Mouse (Mus musculus) stomach, embryonic 14.5 days (tissue): ENCODE data around the gene Asb17. TPM values are rescaled to one million over a fixed set of nuclear protein-coding genes. Genes with fewer than 3 reads are reported as not detected.
"Not testable (repeated sequence)": the region's sequence is repeated elsewhere in the genome, so short reads cannot be mapped to it uniquely, and the experiment has no call there.

Source experiments
- ATAC-seq: fragments of 200-750 bp; cut with Nextera tagmentation; 2 replicates; pipeline ENCODE4 v1.8.0; 2017; ENCODE audit warnings: low read depth, moderate TSS enrichment; ENCODE audit not compliant: insufficient number of reproducible peaks, insufficient read depth, low FRiP score
- H3K27ac ChIP-seq: fragments of 300-500 bp; sonication (generic); 2 replicates; pipeline ENCODE4 v1.5.1; 2014; ENCODE audit warnings: mild to moderate bottlenecking, low read length, moderate library complexity, mixed read lengths
- H3K27me3 ChIP-seq: fragments of 300-500 bp; sonication (generic); 2 replicates; pipeline ENCODE4 v1.6.1; 2014; ENCODE audit warnings: low read length, control low read depth, mixed read lengths; ENCODE audit not compliant: control insufficient read depth, insufficient read depth
- H3K36me3 ChIP-seq: fragments of 300-500 bp; sonication (generic); 2 replicates; pipeline ENCODE4 v1.6.1; 2014; ENCODE audit warnings: mild to moderate bottlenecking, control low read depth, low read length, moderate library complexity, mixed read lengths; ENCODE audit not compliant: control insufficient read depth, insufficient read depth
- H3K4me1 ChIP-seq: fragments of 300-500 bp; sonication (generic); 2 replicates; pipeline ENCODE4 v1.6.1; 2014; ENCODE audit warnings: low read length, control low read depth, mixed read lengths; ENCODE audit not compliant: control insufficient read depth, insufficient read depth
- H3K4me2 ChIP-seq: fragments of 300-500 bp; sonication (generic); replicated peaks from 2 replicates; pipeline ENCODE4 v1.6.1; 2014; ENCODE audit warnings: low read depth, low read length, control low read depth
- H3K4me3 ChIP-seq: fragments of 300-500 bp; sonication (generic); 2 replicates; pipeline ENCODE4 v1.5.1; 2014; ENCODE audit warnings: low read depth, low read length, control low read depth
- H3K9ac ChIP-seq: fragments of 300-500 bp; sonication (generic); replicated peaks from 2 replicates; pipeline ENCODE4 v1.6.1; 2014; ENCODE audit warnings: low read depth, mild to moderate bottlenecking, control low read depth, low read length, moderate library complexity, mixed read lengths
- H3K9me3 ChIP-seq: fragments of 300-500 bp; sonication (generic); 2 replicates; pipeline ENCODE4 v1.6.1; 2016; ENCODE audit warnings: low read depth, low read length, control low read depth; ENCODE audit not compliant: control insufficient read depth
- WGBS: fragments of 180-500 bp; shearing (Covaris S2); extraction: QIAGEN DNeasy Blood & Tissue Kit; methylation state at CpG from one replicate; pipeline ENCODE4 v1.1.7; 2014; 5-methylcytosine and 5-hydroxymethylcytosine counted together
- polyA plus RNA-seq: library from polyadenylated mRNA; unstranded; fragments of >200 nt; fragmentation: Nextera tagmentation; extraction: Ambion mirVana; gene quantifications from 2 replicates; pipeline ENCODE4 v1.2.1, GENCODE M21; 2014

Gene Asb17
- polyA plus RNA-seq, 1 experiment from 2014 or later: 0.72 TPM

GRCm38 (mm10) chr3:153825197-153825596, 18.8 kb upstream of the Asb17 start:
- no peak for ATAC-seq
- WGBS: 90% methylated on average over 10 of the region's 10 CpGs

DNA sequence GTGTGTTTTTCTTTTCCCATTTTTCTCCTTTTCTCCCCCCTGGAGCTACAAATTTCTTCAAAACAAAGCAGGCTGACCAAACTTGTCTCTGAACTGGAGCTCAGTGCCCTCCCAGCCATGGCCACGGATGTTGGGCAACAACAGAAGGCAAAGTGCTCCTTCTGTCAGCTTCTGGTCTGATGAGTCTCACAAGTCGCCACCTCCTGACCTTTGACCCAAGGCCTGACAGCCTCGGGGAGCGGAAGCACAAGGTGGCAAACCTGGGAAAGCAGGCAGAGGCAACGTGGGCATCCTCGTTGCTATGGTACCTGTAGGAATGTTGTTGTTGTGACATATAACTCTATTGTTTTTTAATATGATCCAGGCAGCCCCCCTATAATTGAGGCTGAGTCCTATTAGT, 17.4 kb upstream of the Asb17 start:
- 39% methylated on average over 6 of the region's 6 CpGs for WGBS
- H3K4me1 ChIP-seq: peaks cover 7% of the 10 kb centered on the region; the same call in 1 of the 2 replicates

More at GRCm38 (mm10) chr3:153825197-153825596, 18.8 kb upstream of the Asb17 start:
- H3K36me3 ChIP-seq: no peaks in the 10 kb centered on the region
- no peak overlapping the region for H3K27ac ChIP-seq
- H3K4me3 ChIP-seq: no peak overlapping the region
- H3K4me2 ChIP-seq: no peak overlapping the region
- no peaks in the 10 kb centered on the region for H3K9me3 ChIP-seq
- H3K4me1 ChIP-seq: peaks cover 7% of the 10 kb centered on the region; the same call in 1 of the 2 replicates
- no peaks in the 10 kb centered on the region for H3K27me3 ChIP-seq
- H3K9ac ChIP-seq: no peak overlapping the region

DNA sequence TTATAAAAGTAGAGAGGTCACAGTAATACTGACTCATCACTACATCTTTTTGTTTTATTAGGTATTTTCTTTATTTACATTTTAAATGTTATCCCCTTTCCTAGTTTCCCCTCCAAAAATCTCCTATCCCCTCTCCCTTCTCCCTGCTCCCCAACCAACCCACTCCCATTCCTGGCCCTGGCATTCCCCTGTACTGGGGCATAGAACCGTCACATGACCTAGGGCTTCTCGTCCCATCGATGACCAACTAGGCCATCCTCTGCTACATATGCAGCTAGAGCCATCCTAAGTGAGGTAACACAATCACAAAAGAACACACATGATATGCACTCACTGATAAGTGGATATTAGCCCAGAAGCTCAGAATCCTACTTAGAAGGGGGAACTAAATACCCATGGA, 14.2 kb upstream of the Asb17 start:
- not testable (repeated sequence) for H3K4me1 ChIP-seq, H3K9ac ChIP-seq, H3K9me3 ChIP-seq, H3K27me3 ChIP-seq, H3K27ac ChIP-seq, H3K36me3 ChIP-seq, H3K4me2 ChIP-seq, H3K4me3 ChIP-seq, ATAC-seq
- WGBS: 91% methylated on average over 3 of the region's 3 CpGs

More for the DNA sequence above, 17.4 kb upstream of the Asb17 start:
- Histone ChIP-seq H3K9me3 (no peaks in the 10 kb centered on the region), H3K27me3 (no peaks in the 10 kb centered on the region), H3K36me3 (no peaks in the 10 kb centered on the region), H3K9ac (no peak overlapping the region), H3K27ac (no peak overlapping the region), H3K4me3 (no peak overlapping the region), H3K4me2 (no peak overlapping the region)
- ATAC-seq: no peak

GRCm38 (mm10) chr3:153831014-153831872, 12.8 kb upstream of the Asb17 start:
- no peak overlapping the region for H3K27ac ChIP-seq
- no peak overlapping the region for H3K4me2 ChIP-seq
- H3K9ac ChIP-seq: no peak overlapping the region
- no peaks in the 10 kb centered on the region for H3K36me3 ChIP-seq
- WGBS: 77% methylated on average over 11 of the region's 11 CpGs
- no peak overlapping the region for H3K4me3 ChIP-seq
- H3K27me3 ChIP-seq: no peaks in the 10 kb centered on the region
- peak; percentile 38; the same call in 1 of the 2 replicates for ATAC-seq
- H3K9me3 ChIP-seq: no peaks in the 10 kb centered on the region
- H3K4me1 ChIP-seq: no peaks in the 10 kb centered on the region

- H3K27ac ChIP-seq: no peak overlapping the region
- WGBS: 77% methylated on average over 4 of the region's 4 CpGs
- no peaks in the 10 kb centered on the region for H3K9me3 ChIP-seq
- H3K4me2 ChIP-seq: no peak overlapping the region
- ATAC-seq: peak; percentile 72; the same call in 1 of the 2 replicates
- H3K4me3 ChIP-seq: no peak overlapping the region
- no peaks in the 10 kb centered on the region for H3K27me3 ChIP-seq
- H3K9ac ChIP-seq: no peak overlapping the region
- H3K36me3 ChIP-seq: no peaks in the 10 kb centered on the region
- no peaks in the 10 kb centered on the region for H3K4me1 ChIP-seq
These were observed 11.9 kb upstream of the Asb17 start for GRCm38 (mm10) chr3:153831873-153832653.

GRCm38 (mm10) chr3:153832654-153832945, 11.4 kb upstream of the Asb17 start:
- Histone ChIP-seq H3K27me3 (no peaks in the 10 kb centered on the region), H3K36me3 (no peaks in the 10 kb centered on the region), H3K27ac (no peak overlapping the region), H3K4me1 (no peaks in the 10 kb centered on the region), H3K9ac (no peak overlapping the region), H3K4me2 (no peak overlapping the region), H3K9me3 (no peaks in the 10 kb centered on the region), H3K4me3 (no peak overlapping the region)
- 72% methylated on average over 6 of the region's 6 CpGs for WGBS
- ATAC-seq: no peak

- H3K9me3 ChIP-seq: no peaks in the 10 kb centered on the region
- ATAC-seq: no peak
- H3K27me3 ChIP-seq: no peaks in the 10 kb centered on the region
- no peak overlapping the region for H3K27ac ChIP-seq
- no peaks in the 10 kb centered on the region for H3K36me3 ChIP-seq
- H3K9ac ChIP-seq: no peak overlapping the region
- no peak overlapping the region for H3K4me2 ChIP-seq
- 92% methylated on average over 4 of the region's 4 CpGs for WGBS
- no peak overlapping the region for H3K4me3 ChIP-seq
- H3K4me1 ChIP-seq: no peaks in the 10 kb centered on the region
These were observed 9.9 kb upstream of the Asb17 start for GRCm38 (mm10) chr3:153834071-153834470.

- no peak overlapping the region for H3K4me2 ChIP-seq
- WGBS: 69% methylated on average over 7 of the region's 7 CpGs
- ATAC-seq: no peak
These were observed 8.4 kb upstream of the Asb17 start for GRCm38 (mm10) chr3:153835455-153836086.

More at GRCm38 (mm10) chr3:153835455-153836086, 8.4 kb upstream of the Asb17 start:
- H3K9ac ChIP-seq: no peak overlapping the region
- H3K9me3 ChIP-seq: no peaks in the 10 kb centered on the region
- no peak overlapping the region for H3K4me3 ChIP-seq
- no peaks in the 10 kb centered on the region for H3K4me1 ChIP-seq
- H3K27me3 ChIP-seq: no peaks in the 10 kb centered on the region
- no peaks in the 10 kb centered on the region for H3K36me3 ChIP-seq
- H3K27ac ChIP-seq: no peak overlapping the region
